Mouse (Mus musculus) spleen, postnatal 14 days (tissue): ENCODE data around the gene C1ql1.
A peak's percentile ranks its signal among the peaks of the same experiment; 100 is the strongest.
"Not testable (repeated sequence)": the region's sequence is repeated elsewhere in the genome, so short reads cannot be mapped to it uniquely, and the experiment has no call there.

Experiments
- DNase-seq, 2 experiments: peaks; one replicate each; pipeline ENCODE4 v3.0.0; 2021 to 2022; ENCODE audit warnings: low spot score in 2 of 2

C1ql1 gene

DNA sequence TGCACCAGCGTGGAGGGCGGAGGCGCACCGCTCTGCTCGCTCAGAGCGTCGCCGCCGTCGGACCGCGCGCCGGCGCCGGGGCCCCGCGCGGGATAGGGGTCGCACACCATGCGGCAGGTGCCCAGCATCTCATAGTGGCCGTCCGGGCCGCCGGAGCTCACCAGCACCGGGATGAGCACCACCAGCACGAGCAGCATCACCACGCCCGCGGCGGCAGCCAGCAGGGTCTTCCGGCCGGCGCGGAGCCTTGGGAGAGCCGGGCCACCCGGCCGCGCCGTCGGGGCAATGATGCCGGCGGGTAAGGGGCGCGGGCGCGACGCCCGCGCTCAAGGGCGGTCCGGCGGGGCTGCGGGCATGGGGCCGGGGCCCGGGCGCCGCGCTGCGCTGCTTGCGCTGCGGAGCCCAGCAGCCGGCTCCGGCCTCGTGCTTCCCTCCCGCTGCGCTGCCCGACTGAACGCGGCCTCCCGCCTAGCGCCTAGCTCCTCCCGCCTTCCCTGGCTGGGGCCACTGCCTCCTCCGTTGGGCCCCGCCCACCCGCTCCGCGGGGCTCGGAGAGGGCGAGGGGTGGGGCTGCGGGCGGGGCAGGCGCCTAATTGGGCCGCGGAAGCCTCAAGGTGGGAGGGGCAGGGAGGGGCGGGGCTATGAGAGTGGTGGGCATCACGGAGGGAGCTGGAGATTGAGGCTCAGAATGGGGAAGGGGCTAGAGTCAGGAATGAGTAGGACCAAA is at the start of gene C1ql1:
Gene C1ql1 (minus strand): TSS at position 424 of the 727 bp plus-strand sequence.
- peak; percentile 51 to 60 for DNase-seq

DNA sequence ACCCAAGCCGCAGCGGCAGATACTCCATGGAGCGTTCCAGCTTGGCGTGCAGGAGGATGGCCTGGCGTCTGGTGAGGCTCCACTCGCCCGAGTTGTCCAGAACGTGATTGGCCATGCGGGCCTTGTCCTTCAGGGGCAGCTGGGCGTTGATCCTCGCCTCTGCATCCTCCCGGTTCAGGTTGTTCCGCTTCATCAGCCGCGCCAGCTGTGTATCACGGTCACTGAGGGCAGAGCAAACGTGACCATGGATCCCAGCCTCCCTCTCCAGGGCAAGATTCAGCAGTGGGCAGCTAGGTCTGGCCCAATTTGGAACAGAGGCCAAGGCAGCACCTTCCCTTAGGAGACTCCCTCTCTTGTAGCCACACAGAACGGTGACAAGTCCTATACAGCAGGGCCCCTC is 48.5 kb upstream of the C1ql1 start:
- no peak for DNase-seq

DNA sequence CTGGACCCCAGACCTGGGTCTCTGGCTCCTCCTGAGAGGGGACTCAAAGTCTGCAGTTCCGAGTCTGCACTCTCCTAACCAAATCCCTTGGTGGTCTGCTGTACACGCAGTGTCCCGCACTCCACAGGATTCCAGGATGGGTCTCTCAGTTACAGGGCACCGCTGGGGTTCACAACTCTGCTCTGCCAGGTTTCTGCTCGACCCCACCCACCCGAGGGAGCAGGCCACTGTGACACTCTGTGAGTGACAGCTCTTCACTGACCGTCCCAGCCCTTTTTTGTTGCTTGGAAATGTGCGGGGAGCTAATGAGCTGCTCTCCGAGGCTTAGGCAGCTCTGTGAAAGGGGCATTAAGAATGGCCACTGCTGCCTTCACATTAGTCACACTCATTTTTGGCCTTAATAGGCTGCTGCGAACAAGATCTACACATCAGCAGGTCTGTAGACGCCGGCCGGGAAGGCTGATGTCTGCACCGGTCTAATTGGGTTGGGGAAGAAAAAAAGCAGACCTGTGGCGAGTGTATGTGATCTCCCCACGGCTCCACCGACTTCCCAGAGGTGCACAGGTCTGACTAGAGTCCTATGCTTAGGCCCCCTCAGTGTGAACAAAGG is 47.0 kb upstream of the C1ql1 start:
- no peak for DNase-seq

DNA sequence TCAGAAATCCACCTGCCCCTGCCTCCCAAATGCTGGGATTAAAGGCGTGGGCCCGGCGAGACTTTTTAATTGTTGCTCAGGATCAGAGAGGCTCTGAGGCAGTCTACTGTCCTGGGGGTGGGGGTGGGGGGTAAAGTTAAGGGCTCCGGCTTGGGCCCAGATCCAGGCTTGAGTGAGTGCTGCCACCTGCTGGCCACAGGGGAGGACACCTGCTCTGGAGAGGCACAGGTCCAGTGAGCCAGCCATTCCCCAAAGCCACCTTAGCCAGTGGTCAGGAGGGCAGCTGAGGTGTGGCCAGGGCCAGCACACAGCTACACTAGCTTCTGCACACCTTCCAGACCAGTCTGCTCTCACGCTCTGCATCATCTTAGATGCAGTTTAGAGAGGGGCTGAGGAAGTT is 46.5 kb upstream of the C1ql1 start:
- DNase-seq, result peak; percentile 44 to 72

DNA sequence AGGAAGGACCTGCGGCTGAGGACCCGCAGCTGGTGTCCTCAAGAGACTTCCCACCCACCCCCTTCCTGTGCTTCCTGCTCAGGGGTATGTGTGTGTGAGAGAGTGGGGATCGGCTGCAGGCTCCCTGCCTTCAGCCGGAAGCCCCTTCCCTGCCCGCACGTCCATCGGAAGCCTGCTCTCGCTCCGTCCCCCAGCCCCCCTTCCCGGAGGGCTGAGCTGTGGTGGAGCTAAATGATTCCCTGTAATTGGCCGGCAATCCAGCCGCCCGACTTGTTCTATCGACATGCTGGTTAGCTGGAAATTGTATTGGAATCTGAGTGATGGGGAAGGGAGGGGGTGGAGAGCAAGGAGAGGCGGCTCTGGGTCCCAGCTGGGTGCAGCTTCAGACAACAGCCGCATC is 45.2 kb upstream of the C1ql1 start:
- no peak for DNase-seq

DNA sequence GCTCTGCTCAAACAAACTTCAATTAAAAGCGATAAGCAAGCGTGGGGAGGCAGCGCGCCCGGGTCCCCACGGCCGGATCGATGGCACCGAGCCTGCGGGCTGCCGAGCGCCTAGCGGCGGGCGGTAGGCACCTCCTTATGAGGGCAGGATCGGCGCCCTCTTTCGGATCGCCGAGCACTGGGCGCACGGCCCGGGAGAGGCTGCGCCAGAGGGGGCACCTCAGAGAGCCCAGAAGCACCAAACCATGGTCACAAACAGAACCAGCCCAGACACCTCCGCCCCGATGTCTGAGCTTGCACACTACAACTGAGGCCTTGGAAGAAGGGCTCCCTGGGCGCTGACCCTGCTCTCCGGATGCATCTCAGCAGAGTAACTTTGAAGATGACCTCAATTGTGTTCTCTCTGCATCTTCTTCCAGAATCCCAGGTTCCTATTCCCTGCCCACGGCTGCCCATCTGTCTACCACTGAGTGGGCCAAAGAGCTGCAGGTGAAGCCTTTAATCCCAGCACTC is 43.7 kb upstream of the C1ql1 start:
- peak in 1 of 2 experiments; percentile 9 for DNase-seq

DNA sequence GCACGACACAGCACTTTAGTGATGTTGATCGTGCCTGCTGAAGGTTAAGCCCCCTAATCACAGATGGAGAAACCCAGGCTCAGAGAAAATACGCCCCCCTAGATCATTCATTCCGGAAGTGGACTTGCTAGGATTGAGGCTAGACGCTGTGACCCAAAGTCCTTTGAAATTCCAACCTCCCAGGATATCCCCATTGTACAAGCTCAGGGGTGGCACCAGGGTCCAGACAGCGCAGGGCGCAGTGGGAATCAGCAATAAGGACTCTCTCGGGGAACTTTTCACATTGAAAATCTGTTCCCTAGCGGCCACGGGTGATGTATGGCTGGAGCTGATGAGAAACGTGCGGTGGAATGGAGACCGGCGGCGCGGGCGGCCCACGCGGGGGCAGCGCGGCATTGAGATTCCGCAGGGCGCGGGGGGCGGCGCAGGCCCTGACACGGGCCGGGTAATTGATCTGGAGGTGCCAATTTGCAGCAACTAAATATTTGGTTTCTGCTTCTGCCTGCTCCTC is 43.2 kb upstream of the C1ql1 start:
- DNase-seq, result no peak

DNA sequence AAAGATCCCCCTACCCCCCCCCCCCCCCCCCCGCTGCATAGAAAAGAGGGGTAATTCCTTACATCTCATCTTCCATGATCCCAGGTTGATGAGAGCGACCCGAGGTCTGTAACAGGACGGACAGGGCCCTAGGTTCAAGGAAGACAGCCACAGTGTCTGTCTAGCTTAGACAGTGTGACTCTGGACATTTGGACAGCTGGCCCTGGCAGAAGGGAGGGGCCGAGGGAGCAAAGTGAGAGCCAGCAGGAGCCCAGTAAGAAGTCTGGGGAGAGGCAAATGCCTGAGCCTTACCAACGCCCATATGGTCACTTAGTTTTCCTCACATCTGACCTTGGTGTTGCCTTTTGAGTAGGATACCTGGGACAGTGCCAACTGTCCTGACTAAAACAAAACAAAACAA is 38.7 kb upstream of the C1ql1 start:
- no peak for DNase-seq

DNA sequence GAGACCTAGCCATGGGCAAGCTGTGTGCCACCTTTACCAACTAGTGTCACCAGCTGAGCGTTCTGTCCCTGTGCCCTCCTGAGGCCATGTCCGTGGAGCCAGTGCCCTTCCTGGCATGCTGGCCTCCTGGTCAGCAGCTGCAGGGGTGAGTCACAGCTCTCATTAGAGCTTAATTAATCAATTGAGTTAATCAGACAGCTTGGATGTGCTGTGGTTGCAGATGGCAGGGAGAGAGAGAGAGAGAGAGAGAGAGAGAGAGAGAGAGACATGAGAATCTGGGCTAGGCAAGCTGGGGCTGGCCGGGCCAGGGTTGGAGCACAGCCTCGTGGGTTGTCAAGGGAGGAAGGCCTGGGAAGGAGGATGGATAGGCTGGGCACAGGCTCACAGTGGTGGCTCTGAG is 38.1 kb upstream of the C1ql1 start:
- no peak for DNase-seq

DNA sequence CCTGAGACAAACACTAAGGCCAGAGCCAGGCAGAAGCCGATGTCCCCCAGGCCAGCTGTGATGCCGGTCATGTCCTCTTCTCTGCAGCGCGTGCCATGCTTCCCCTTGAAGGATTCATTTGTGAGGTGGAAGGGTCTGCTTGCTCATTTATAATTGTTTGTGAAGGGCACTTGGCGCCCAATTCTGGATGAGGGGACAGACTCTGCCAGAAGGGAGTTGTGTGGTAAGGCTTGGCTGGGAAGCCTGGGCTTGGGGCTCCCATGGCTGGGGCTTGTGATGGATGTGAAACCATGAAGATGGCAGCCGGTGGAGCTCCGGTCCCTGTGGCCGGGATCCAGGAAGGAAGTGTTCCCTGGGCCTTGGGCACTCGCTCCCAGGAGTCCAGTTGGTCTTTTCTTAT is 37.6 kb upstream of the C1ql1 start:
- no peak for DNase-seq

DNA sequence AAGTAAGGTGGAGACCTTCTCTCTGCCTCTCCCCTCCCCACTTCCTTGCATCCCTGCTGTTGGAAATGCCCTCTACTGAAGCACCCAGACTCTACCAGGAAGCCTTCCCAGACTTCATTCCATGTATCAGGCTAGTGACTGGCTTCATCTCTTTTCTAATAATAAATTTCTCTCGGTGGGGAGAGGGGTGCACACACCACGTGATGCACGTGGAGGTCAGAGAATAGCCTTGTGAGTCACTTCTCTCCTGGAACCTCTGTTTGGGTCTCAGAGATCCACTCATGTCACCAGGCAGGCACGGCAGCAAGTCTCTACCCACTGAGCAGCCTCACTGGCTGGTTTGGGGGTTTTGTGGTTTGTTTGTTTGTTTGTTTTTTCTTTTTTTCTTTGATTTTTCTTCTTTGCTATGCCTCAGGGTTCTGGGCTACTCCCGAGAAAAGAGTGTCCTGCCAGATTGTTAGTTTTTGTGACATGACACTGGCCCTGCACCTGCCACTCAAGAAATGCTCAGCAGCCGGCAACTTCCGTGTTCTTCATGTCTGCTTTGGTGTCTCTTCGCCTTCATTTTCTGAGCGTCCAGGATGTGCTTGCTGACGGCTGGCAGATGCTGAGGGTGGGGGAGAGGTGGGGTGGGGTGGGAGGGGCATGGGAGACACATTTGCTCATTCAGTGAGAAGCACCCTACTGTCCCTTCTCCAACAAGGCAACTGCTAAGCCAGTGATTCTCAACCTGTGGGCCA is 34.8 kb upstream of the C1ql1 start:
- no peak for DNase-seq

DNA sequence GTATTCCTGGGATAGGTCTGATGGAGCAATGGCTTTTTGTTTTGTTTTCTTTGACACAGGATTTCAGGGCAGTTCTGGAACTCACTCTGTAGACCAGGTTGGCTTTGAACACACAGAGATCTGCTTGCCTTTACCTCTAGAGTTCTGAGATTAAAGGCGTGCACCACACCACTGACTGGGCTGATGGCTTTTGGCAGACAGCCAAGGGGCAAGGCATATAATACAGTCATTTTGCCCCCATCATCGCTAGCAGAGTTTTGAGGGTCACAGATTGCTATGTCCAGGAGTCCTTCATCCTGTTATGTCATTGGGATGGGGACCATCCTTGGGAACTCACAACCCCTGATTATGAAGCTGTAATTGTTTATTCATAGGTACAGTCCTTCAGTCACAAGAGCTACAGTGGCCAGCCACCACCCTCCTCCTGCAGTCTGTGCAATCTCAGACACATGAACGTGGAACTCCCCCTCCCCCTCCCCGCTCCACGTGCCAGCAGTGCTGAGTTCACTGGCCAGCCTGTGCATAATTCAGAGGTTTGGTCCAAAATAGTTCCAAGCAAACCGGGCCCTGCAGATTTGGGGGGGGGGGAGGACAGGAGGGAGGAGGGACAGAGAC is 31.7 kb upstream of the C1ql1 start:
- no peak for DNase-seq

DNA sequence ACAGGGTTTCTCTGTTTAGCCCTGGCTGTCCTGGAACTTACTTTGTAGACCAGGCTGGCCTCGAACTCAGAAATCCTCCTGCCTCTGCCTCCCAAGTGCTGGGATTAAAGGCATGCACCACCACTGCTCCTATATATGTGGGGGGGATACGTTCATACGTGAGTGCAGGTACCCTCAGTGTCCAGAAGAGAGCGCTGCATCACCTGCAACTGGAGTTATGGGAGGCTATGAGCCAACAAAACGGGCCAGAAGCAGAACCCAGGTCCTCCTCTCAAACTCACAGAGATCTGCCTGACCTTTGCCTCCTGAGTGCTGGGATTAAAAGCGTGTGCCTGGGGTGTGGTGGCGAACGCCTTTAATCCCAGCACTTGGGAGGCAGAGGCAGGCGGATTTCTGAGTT is 29.5 kb upstream of the C1ql1 start:
- DNase-seq, result not testable (repeated sequence)

DNA sequence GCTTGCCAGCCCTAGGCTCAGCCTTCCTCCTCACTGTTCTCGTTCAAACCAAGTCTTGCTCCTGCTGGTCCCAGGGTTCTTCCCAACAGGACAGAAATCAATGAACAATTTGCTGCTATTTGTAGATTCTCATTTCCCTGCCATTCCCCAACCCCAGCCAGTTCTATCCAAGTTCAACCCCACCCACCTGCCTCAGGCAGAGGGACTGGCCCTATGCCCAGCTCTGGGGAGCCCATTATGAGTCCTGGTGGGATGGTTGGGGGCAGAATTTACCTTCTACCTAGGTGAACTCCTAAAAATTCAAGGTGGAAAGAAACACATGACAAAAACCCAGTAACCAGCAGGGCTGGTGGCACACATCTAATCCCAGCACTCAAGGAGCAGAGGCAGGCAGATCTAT is 25.8 kb upstream of the C1ql1 start:
- DNase-seq, result no peak

DNA sequence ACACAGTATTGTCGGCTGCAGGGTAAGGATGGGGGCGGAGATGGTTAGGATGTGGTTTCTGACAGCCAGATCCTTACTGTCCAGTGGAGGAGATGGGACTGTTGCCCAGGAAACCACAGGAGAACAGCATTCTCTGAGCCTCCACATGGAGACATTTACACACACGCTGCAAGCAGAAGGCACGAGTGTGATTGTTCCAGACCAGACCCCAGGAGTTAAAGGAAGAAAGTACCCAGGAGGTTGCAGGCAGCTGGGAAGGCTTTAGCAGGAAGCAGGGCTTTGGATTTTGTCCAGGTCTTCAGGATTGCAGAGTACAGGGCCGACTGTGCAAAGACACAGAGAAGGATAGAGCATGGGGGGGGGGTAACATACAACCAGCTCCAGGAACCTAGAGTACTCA is 25.1 kb upstream of the C1ql1 start:
- DNase-seq, result no peak

DNA sequence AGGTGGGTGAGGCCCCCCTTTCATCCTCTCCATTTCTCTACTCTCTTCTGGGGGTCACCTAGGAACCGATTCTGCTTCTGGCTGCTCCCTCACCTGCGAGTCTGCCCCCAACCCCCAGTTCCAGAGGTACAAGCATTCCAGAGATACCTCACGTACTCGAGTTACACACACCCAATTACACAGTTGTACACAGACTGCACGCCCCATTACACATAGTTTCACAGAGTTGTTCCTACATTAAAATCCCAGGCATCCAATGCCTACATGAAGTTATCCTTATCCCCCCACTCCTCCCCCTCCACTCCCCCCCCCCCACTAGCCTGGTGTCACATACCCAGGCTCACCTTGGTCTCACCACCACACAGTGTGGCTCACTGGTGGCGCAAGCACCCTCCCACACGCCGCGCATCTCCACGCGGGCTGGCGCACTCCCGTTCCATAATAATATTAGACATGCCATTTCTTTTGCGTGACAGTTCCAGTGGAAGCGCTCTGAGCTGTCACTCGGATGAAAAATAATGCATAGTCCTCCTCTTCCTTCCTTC is 18.1 kb upstream of the C1ql1 start:
- DNase-seq, result no peak

DNA sequence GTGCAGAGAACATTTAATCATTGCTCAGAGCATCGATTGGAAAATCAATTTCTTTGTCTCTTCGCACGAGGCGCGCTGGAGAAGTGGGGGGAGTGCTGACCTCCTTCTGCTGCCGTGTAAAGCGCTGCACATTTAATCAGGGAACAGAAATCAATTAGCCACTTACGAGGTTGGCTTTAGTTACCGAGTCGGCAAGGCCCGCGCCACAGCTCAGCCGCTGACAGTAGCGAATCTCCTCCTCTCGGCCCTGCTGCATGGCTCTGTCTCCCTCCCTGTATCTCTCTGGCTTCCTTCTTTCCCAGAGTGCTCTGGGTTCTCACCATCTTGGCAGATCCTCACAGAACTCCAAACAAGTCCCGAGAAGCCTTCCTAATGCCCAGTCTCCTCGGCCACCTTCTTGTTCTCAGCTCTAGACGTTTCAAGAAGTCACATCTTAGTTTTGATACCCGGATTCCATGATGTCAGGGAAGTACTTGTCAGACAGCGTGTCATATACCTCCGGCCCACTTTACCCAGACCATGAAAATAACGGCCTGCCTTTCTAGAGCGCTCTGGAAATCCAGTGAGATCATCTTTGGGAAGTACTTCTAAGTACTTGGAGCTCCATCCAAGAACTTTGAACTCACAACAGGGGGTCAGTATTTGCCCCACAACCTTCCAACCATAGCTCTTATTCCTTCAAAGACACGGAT is 17.5 kb upstream of the C1ql1 start:
- no peak for DNase-seq

DNA sequence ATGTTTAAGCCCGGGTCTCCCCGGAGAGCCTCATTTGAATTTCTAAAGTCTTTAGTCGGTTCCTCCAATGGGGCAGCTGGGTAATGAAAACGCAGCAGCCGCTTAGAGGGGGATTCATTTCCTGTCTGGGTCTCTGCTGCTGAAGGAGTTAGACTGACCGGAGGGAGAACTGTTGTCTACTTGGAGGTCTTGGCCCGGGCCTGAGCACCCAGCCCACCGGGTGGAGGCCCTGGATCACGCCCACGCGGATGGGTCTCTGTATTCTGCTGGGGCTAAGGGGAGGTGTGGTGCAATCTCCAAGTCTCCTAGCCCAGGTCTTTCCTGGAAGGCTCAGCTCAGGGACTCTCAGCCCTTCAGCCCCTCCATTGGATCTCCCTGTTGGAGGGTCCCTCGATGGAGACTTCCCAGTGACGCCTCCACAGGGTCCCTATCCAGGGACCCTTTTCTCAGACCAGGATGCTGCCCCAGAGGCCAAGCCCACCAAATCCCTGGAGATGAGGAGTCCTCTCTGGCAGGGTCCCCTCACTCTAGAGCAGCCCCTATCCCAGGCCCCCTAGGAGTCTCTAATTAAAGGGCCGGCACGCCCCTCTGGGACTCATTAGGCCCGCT is 16.9 kb upstream of the C1ql1 start:
- no peak for DNase-seq

DNA sequence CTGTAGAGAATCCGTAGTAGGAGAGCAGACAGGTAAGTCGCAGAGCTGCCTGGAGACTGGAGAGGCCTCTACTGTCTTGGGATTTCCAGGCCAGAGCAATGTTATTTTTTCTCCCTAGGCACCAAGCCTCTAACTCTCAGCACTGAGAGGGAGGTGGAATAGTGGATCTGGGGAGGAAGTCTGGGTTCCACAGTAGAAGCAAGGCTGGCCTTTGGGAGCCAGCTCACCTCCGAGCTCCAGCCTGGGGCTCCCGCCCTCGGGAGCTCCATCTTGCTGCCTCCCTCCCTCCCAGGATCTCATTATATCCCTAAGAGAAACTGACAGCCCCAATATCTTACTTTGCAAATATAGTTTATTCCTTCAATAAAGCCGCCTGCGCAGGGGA is 16.4 kb upstream of the C1ql1 start:
- DNase-seq, result no peak

DNA sequence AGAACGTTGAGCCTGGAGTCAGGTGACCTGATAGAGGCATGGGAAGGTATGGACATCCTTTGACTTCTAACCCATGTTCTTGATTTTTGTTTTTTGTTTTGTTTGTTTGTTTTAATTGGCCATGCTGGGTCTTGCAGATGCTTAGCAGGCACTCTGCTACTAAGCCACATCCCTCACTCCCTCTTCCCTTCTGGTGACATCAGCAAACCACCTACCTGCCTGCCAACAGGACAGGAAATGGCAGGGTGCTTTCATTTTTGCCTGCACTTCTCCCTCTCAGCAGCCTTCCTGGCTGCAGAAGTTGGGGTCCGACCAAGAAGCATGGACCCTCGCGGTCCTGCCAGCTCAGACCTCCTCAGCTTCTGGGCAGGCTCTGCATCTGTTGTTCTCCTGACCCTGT is 14.6 kb upstream of the C1ql1 start:
- no peak for DNase-seq

DNA sequence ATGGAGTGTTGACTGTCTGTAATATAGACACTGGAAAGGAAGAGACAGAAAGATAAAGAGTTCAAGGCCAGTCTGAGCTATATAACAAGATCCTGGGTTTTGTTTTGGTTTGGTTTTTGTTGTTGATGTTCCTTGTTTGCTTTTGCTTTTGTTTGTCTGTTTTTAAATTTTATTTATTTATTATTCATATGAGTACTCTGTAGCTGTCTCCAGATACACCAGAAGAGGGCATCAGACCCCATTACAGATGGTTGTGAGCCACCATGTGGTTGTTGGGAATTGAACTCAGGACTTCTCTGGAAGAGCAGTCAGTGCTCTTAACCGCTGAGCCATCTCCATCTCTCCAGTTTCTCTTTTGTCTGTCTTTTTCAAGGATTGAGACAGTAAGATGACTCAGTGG is 12.4 kb upstream of the C1ql1 start:
- no peak for DNase-seq
